Mouse (Mus musculus) stomach, embryonic 15.5 days (tissue): Measurements from ENCODE around the gene Fam186b. TPM values are rescaled to one million over a fixed set of nuclear protein-coding genes. Genes with fewer than 3 reads are reported as not detected.

Experiments
- polyA plus RNA-seq: library from polyadenylated mRNA; unstranded; fragments of >200 nt; fragmentation: Nextera tagmentation; extraction: Ambion mirVana; gene quantifications from 2 replicates; pipeline ENCODE4 v1.2.1, GENCODE M21; 2015

Gene Fam186b
- polyA plus RNA-seq, 1 experiment from 2014 or later: 0.06 TPM

Other genes starting within 250 kb of the Fam186b start
- gene Prph, start 240.7 kb downstream of the Fam186b start, polyA plus RNA-seq: 33.5 and 38.7 TPM in 2 replicates
- 24.6 and 29.2 TPM in 2 replicates for gene Troap, start 221.3 kb downstream of the Fam186b start, polyA plus RNA-seq
- gene C1ql4, start 208.1 kb downstream of the Fam186b start, polyA plus RNA-seq: 0.09 TPM in 1 of 2 replicates, not detected in the other
- 18.6 and 23.0 TPM in 2 replicates for gene Dnajc22, start 202.7 kb downstream of the Fam186b start, polyA plus RNA-seq
- 28.3 and 32.1 TPM in 2 replicates for gene Spats2, start 170.0 kb downstream of the Fam186b start, polyA plus RNA-seq
- 0.77 and 1.2 TPM in 2 replicates for gene Kcnh3, start 71.0 kb downstream of the Fam186b start, polyA plus RNA-seq
- gene Mcrs1, start 43.9 kb downstream of the Fam186b start, polyA plus RNA-seq: 107 and 122 TPM in 2 replicates
- 42.8 and 46.3 TPM in 2 replicates for gene Prpf40b, start 801 bp downstream of the Fam186b start, polyA plus RNA-seq
- gene Fmnl3, start 74.6 kb upstream of the Fam186b start, polyA plus RNA-seq: 18.2 and 21.3 TPM in 2 replicates
- gene Tmbim6, start 97.0 kb upstream of the Fam186b start, polyA plus RNA-seq: 425 and 426 TPM in 2 replicates
- 4.8 and 6.8 TPM in 2 replicates for gene Nckap5l, start 161.9 kb upstream of the Fam186b start, polyA plus RNA-seq
- 14.8 and 14.9 TPM in 2 replicates for gene Bcdin3d, start 178.8 kb upstream of the Fam186b start, polyA plus RNA-seq
- 0.61 and 0.92 TPM in 2 replicates for gene Faim2, start 232.3 kb upstream of the Fam186b start, polyA plus RNA-seq